Mouse (Mus musculus): ENCODE data around the gene Spen.
"Not testable (repeated sequence)": the region's sequence is repeated elsewhere in the genome, so short reads cannot be mapped to it uniquely, and the experiment has no call there.

Spen gene

DNA sequence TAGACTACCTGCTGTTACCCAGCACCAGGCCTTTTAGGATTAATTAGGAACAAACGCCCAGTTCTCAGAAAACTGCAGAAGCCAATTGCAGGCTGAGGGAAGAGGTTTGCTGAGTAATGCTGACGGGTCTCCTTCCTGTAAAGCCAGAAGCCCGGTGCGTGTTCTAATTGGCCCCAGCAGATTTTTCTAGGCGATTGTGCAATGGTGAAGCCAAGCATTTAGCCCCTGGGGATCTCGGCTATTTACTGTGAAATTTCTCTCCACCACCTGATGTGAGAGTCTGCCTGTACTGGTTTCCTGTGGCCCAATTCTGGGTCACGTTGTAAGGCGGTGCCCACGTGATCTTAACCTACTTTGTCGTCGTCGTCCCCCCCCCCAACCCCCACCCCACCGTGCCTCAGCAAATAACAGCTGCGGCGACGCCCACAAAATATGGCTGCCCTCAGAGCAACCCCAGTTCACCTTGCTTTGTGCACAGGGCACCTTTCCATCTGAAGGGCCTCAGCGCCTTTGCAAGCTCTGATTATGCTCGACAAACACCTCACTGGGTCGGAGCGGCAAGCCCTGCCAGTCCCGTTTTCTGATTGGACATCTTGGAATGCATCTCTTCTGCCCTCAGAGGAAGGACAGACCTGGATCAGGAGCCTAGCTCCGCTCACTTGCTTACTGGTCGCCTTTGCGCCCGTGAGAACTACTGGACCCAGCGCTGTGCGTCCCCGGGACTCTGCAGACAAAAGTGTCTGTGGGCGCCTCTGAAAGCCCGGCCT, 20.9 kb upstream of the Spen start:
- peak; percentile 80 for DNase-seq

DNA sequence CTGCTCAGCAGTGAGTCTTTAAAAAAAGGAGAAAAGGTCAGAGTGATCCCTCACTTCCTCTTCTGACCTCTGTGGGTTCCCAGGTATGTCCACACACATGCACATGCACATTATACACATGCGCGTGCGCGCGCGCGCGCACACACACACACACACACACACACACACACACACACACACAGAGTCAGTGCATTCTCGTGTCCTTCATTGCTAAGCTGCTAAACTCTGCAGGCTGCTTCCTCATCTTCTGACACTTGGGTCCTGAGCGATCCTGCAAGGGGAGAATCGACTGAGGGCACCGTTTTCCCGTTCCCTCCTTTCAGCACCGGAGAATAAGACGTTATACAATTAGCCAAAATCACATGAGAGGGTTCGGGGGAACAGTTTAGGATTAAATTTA, 20.3 kb upstream of the Spen start:
- DNase-seq, result no peak

DNA sequence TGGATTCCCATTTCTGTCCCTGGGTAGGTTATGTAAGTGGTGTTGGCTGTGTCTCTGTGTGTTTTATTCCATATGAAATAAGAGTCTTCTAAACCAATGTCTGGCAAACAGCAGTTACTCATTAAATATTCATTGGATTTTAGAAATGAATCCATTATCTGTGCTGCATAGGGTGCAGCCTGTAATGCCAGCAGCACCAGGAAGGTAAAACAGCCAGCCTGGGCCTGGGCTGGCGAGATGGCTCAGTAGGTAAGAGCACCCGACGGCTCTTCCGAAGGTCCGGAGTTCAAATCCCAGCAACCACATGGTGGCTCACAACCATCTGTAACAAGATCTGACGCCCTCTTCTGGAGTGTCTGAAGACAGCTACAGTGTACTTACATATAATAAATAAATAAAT, 17.8 kb upstream of the Spen start:
- DNase-seq, result not testable (repeated sequence)

DNA sequence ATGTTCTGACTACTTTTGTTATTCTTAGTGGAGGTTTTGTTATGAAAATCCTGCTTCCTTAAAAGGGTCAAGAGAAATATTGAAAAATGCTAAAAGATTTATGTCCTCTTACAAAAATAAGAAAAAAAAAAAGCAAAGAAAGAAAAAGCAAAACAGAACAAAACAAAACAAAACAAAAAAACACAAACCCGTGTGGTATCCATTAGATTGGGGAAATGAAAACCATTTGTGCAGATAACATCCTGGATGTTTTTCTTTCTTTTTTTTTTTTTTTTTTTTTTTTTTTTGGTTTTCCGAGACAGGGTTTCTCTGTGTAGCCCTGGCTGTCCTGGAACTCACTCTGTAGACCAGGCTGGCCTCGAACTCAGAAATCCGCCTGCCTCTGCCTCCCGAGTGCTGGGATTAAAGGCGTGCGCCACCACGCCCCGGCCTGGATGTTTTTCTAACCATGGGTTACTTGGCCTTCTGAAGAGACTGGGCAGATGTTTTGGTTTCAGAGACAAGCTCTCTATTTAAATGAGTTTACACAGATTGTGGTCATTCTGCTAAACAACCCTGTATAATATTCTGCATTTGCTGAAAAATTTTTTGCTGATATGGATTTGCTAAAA, 16.0 kb upstream of the Spen start:
- DNase-seq, result not testable (repeated sequence)

DNA sequence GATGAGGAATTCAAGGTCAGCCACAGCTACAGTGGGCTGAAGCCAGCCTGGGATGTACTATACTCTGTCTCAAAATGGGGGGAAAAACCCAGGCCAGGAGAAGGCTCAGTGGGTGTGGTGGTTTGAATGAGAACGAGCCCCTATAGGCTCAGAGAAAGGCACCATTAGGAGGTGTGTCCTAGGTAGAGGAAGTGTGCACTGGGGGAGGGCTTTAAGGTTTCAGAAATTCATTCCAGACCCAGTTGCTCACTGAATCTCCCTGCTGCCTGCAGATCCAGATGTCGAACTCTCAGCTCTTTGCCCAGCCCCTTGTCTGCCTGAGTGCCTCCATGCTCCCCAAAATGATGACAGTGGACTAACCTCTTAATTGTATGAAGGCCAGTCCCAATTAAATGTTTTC, 14.1 kb upstream of the Spen start:
- DNase-seq, result no peak

DNA sequence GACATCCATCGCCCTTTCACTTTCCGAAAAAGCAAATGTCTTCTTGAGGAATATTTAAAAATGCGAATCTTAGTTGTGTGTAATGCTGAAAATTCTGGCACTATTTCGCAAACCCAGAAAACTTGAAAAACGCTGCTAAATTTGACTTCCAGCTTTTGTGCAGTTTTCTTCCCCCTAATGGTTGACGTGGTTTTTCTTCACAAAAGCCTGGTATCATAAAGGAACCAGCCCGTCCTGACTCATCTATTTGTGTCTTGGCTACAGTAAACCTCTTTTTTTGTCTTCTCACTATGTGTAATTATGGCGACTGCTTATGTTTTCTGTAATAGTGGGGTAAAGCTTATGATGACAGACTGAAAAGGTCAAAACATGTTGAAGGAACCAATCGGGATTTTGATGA, 8.9 kb upstream of the Spen start:
- no peak for DNase-seq

DNA sequence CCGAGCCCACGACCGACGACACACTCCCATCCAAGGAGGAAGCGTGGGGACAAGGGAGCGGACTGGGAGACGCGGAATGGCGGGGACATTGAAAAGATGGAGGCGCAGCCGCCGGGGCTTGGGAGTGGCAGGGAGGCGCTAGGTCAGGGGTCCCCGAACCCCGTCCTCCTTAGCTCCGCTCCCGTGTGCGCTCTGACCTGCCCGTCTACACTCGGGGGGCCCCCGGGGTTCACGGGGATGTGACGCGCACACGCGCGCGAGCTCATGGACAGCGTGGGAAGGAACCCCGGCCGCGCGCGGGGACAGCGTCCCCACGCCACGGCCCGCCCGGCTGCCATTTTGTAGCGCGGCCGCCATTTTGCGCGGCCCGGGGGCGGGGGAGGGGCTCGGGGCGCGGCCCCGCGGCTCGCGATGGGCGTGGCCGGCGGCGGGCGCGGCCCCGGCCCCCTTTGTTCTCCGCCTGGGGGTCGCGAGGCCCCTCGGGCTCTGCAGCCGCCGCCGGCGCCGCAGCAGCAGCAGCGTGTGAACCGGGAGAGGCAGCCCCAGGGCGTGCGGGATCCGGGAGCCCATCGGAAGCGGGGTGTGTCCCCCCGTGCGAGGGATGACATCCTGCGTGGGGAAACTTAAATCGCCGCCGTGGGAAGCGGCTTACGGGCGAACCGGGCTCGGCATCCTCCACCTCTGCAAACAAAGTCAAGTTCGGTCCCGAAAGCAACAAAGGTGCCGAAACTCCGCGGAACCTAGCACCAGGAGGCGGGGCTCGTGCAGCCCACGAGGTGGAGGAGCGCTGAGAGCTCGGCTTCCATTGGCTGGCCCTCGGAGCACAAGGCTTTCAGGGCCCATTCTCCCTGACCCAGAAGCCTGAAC, 8.2 kb upstream of the Spen start:
- DNase-seq, result peak; percentile 92

DNA sequence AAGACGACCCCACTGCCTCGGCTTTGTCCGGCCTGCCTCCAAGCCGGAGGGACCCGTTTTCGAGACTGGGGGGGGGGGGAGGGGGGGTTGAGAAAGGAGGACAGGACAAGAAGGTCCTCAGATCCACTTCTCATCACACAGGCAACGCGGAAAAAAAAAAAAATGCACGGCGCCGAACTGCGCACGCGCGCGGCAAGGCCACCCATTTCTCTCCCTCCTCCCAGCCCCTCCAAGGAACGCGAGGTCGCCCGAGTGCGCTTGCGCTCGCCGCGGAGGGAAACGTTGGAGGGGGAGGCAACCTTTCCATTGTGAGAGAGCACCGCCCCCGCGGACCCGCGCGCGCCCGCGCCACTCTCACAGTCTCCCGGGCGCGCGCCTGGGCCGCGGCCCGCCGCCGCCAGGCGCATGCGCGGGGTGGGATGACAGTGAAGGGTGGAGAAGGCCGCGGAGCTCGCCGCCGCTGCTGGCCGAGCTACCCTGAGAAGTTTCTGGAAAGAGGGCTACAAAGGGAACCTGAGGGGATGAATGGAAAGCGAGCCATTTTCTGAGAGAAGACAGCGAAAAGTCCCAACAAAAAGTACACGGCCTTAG, 7.4 kb upstream of the Spen start:
- DNase-seq, result peak; percentile 99

DNA sequence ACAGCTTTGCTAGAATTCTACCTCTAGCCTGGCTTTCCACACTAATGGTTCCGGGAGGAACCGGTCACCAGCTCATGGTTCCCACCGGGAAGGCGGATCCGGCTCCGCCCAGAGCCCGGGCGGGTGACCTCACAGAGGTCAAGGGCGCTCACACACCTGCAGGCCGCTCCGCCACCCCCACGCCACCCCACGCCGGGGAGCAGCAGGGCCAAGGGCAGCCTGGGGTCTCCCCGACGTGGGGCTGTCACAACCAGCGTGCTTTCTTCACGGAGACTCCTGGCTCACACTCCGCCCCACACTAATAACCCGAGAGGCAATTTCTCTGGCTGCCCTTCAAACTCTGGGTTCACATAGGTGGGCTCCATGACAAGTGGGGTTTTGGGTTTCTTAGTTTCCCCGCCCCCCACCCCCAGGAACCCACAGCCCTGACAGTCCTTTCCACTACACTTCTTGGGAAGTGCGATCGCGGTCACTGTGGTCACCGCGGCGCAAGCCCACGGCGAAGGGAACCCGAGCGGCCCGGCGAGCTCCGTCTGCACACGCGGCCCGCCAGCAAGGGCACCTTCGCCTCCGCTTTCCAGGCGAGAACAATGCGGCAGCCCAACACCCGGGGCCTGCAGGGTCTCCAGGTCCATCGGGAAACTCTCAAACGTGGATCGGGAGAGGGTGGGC, 6.8 kb upstream of the Spen start:
- peak; percentile 88 for DNase-seq

DNA sequence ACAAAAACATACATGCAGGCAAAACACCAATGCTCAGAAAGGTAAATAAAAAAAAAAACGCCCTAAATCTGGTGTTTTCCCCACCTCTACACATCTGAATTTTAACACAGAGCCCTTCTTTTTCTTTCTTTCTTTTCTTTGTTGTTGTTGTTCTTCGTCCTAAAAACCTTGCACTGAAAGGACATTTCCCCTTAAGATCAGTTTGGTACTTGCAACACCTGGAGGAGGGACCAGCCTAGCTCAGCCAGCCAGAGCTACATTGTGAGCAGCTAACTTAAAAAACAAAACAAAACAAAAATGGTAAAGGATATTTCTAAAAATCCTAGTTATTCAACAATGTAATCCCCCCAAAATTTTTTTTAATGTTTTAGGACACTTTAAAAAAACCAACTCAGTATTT, 6.1 kb upstream of the Spen start:
- no peak for DNase-seq

DNA sequence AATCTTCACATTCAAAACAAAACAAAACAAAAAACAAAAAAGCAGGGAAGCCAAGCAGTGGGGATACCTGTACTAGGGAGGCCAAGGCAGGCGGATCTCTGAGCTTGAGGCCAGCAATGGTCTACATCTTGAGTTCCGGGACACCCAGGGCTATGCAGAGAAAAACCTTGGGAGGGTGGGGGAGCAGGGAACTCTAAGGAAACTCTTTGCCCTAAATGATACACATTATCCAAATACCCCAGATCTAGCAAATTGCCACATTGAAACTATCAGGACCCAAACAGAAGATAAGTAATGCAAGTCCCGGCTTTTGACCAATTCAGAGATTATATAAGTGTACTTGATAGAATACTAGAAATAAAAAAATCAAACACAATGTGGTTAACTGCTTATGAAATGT, 5.2 kb upstream of the Spen start:
- no peak for DNase-seq

DNA sequence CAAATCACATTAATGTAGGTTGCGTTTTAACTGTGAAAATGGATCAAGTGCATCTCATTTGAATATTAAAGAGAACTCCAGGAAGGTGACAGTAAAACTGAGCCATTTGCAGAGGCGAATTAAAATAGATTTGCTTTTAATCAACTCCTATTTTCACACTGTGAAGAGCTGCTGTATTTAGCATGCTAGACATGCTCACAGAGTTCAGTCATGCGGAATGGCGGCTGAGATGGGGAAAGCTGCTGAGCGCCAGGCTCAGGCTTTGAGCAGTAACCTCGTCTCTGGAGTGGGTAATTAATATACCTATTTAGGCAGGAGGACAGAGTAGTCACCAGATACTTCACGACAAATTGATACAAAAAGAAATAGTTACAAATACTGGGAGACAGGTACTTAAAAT, 3.5 kb upstream of the Spen start:
- peak; percentile 64 for DNase-seq

DNA sequence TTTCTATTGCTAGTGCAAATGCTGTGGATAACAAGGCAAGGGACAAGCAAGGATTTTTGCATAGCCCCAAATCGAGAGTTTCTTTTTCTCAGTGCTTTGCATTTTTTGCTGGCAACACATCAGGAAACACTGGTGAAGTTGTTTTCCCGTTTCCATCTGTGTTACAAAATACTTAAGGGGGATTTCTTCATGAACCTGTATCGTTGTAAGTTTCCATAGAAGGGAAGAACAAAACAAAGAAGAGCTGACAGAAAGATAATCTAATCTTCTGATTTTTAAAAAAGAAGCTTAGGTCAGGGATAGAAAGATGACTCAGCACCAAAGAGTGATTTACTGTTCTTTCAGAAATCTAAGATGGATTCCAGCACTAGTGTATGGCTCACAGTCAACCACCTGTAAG, 2.4 kb upstream of the Spen start:
- no peak for DNase-seq

DNA sequence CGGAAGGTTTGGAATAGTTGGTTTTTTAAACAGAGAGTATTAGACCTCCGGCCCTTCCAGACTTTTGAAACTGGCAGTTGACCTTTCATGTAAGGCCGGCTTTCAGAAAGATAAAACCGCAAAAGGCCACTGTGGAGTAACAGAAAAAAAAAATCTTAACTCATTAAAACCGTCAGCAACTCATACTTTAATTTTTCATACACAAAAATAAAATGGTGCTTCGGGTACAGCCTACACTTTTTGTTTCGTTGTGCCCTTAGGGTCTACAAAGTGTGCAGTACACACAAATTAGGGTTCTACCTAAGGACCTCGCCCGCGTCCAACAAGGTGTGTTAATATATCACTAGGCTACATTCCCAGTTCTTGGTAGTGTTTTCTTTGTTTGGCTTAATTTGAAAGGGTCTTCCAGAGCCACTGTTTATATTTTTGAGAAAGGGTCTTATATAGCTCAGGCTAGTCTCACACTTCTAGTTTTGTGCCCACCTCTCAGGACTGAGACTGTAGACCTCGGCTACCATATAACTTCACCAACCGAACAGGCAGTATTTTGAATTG, 893 bp upstream of the Spen start:
- DNase-seq, result no peak

DNA sequence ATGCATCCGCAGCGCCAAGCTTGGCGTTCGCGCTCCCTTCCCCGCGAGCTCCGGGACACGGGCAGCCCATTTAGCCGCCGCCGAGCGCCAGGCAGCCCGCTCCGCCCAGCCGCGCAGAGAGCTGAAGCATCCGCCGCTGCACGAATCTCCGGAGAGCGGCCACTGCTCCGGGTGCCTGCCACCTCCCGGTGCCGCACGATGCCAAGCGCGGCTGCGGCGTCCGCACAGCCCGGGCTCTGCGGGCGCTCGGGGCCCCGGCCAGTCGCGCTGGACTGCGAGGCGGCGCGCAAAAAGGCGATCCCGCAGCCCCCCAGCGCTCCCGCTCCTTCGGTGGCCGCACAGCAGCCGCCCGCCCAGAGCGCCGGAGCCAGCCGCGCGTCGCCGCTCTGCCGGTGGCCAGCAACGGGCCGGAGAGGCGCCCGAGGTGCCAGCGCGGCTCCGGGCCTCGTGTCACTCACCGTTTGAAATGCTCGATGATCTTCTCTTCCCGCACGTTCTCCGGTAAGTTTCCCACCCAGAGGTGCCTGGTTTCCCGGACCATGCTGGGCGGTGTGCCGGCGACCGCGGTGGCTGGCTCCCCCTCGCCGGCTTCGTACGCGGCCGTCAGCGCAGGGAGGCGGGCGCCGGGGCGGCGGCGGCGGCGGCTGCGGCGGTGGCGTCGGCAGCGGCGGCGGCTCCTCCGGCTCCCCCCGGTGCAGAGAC, 540 bp downstream of the Spen start:
- peak; percentile 75 for DNase-seq

DNA sequence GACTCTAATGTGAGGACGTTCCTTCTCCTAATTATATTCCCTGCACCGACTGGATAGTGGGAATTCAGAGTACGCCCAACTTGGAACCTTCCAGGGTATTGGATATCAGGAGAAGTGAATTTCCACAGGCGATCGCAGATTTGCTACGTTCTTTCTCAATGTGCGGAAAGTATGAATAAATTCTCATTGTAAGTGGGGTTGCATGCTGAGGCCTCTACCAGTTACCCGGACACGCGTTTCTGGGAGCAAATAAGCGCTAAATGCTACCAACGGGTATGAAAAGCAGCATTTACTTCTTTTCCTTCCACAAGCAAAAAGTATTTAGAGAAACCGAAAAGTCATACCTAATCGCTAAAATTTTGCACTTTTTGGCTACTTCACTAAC, 1.2 kb downstream of the Spen start:
- DNase-seq, result no peak

DNA sequence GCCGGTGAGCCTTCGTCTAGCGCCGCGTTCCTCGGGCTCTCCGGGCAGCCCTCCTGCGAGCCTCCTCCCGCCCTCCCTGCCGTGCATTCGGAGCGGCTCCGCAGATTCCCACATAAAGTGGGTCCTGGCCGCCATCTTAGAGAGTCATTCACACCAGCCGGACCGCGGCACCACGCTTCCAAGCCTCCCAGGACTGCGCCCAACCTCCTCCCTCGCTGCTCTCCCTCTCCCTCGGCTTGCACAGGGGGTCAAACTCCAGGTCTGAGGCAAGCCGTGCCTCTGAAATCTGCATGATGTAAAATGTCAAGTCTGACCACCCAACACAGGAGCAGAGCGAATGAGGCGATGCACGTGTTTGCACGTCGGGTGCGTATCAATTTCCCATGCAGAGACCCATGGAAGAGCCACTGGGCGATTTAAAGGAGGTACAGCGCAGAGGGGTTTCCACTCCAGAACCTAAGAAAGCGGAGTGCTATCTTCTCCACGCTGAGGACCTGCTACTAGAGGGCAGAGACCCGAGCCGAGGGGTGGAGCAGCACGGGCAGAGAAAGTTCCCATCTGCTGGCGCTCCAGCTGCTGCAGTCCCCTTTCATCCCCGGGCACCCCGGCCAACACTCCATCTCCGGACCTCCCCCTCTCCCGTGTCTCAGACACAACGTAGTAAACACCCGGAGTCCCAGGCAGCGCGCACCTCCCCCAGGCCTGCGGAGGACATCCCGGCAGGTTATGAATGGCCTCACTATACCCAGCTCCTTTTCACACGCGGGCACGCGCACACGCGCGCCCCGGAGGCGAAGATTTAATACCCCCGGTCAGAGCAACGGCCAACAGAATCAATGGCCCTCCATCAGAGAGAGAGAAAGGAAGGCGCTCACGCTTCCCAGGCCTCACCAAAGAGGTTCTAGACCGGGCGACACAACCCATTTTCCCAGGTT, 1.8 kb downstream of the Spen start:
- DNase-seq, result peak; percentile 78

DNA sequence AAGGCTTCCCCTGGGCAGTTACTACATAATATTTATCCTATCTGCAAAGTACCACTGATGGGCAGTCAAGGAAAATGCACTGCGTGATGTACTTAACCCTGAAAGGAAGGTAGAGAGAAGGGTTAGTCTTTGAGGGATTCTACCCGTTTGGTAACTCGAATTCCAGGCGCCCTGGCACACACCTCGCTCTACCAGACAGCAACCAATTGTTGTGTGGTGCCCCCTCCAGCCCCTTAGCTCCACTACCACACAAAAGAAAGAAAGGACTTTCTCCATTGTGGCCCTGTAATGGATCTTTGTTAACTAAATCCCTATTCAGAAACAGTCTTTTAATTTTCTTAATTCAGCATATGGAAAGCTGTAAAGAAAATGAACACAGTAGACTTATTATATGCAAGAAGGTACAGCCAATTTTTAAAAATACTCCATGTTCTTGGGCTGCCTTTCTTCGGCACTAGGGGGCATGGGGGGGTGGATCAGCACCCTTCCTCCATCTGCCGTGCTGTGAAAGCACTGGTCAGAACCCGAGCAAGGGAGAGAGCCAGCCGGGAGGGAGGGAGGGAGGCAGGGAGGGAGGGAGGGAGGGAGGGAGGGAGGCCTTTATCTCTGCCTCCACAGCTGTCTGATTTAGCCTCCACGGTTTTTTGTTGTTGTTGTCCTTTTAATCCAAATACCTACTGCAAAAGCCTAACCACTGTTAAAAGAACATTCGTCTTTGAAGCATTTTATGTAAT, 3.3 kb downstream of the Spen start:
- peak; percentile 78 for DNase-seq

DNA sequence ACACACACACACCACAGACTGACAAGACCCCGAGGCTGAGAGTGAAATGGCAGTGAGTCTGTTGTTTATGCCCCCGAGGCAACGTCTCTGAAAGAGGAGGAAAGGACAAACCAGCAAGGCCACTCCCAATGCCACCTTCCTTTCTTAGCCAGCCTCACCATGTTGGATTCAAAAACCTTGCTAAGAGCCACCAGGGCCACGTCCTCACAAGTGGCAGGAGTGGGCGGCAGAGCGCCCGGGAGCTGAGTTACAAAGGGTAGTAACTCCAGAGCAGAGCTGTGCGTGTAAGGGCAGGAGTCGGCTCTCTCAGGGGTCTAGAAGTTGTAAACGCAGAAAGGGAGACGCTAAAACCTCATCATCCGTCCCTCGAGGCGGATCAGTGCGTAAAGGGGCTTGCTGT, 7.4 kb downstream of the Spen start:
- no peak for DNase-seq

DNA sequence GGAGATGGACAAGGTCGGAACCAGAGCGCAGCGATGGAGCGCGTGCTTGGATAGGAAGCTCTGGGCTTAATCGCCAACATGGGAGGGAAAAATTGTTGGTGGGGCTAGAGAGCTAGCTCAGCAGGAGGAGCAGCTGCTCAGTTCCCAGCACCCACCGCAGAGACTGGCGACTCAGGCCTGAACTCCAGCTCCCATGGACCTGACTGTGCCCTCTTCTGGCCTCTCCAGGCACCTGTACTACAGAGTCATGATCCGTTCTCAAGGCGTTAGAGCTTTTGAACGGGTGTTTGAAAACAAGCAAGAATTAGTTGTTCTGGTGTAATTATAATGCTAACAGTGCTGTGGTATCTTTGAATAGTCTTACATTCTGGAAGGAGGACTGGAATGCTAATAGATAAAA, 9.5 kb downstream of the Spen start:
- DNase-seq, result no peak

Measured in kidney, postnatal 10 days (tissue).